In the genomic region with DNA sequence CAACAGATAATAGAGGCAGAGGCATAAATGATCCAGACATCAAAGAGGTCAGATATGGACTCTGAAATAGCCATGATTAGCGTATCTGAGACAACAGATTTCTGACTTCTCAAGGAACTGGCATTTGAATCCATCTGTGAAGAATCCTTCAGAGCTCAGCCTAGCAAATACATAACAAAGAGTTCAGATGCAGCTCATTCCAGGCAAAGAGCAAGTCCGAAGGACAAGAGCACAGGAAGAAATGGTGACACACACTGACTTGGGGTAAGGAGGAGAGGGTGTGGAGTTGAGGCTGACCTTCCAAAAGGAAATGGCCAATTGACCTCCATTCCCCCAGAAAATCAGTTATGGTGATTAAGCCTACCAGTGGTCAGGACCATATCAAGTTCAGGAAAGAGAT, we compare ENCODE assay signal across 18 mouse cellular contexts.
"Had no signal": no experiment of that assay in that cellular context is flagged by ENCODE, and none has a peak within 500 bp of the region (broad histone marks: within the 10 kb centered on the region; RNA-seq: fewer than 3 reads in every experiment).

No protein-coding gene starts in this region.

- DNase-seq: liver, postnatal 0 days; lung, adult 2 months; lung, postnatal 10 days; lung, postnatal 4 days; midbrain, embryonic 14.5 days; right cerebral cortex, postnatal 14 days; thymus, adult 2 months; thymus, postnatal 25 days; thymus, postnatal 4 days had no signal

- H3K9me3 ChIP-seq: lung, embryonic 15.5 days; midbrain, embryonic 10.5 days; midbrain, embryonic 12.5 days; neural tube, embryonic 13.5 days; neural tube, embryonic 15.5 days; stomach, embryonic 15.5 days had no signal

- H3K4me2 ChIP-seq: lung, embryonic 15.5 days; midbrain, embryonic 12.5 days; neural tube, embryonic 13.5 days; neural tube, embryonic 15.5 days; stomach, embryonic 15.5 days had no signal

- H3K27me3 ChIP-seq: lung, embryonic 15.5 days; midbrain, embryonic 12.5 days; neural tube, embryonic 13.5 days; neural tube, embryonic 15.5 days; stomach, embryonic 15.5 days had no signal

- H3K4me3 ChIP-seq: lung, embryonic 15.5 days; midbrain, embryonic 10.5 days; midbrain, embryonic 12.5 days; myocyte; neural tube, embryonic 13.5 days; neural tube, embryonic 15.5 days; stomach, embryonic 15.5 days had no signal

- H3K9ac ChIP-seq: liver, postnatal 0 days; lung, embryonic 15.5 days; midbrain, embryonic 12.5 days; neural tube, embryonic 13.5 days; neural tube, embryonic 15.5 days; stomach, embryonic 15.5 days had no signal

- ATAC-seq: liver, postnatal 0 days; midbrain, embryonic 16.5 days had no signal

- H3K36me3 ChIP-seq: lung, embryonic 15.5 days; midbrain, embryonic 10.5 days; midbrain, embryonic 12.5 days; neural tube, embryonic 13.5 days; neural tube, embryonic 15.5 days; stomach, embryonic 15.5 days had no signal

- H3K27ac ChIP-seq: lung, embryonic 15.5 days; midbrain, embryonic 10.5 days; midbrain, embryonic 12.5 days; neural tube, embryonic 13.5 days; neural tube, embryonic 15.5 days; stomach, embryonic 15.5 days; stomach, postnatal 0 days had no signal

- H3K4me1 ChIP-seq: lung, embryonic 15.5 days; midbrain, embryonic 10.5 days; midbrain, embryonic 12.5 days; neural tube, embryonic 13.5 days; neural tube, embryonic 15.5 days; stomach, embryonic 15.5 days had no signal
